Mouse (Mus musculus): ENCODE measurements around the gene Olfr461. TPM values are rescaled to one million over a fixed set of nuclear protein-coding genes. Genes with fewer than 3 reads are reported as not detected.

Gene Olfr461
- total and polyA plus RNA-seq, 3 experiments: not detected

GRCm38 (mm10) chr6:40594804-40595550, 40.1 kb upstream of the Olfr461 start:
- H3K4me1 ChIP-seq (ENCODE audit: control insufficient read depth in 1 of 2, insufficient read depth in 2 of 2, low read length in 2 of 2): peaks cover 3 to 5% of the 10 kb centered on the region in 2 experiments; a peak in 2 of 4 replicates
- H3K9me3 ChIP-seq (replicated peaks; ENCODE audit: insufficient read depth, low read length): no peaks in the 10 kb centered on the region
- no peak overlapping the region for H3K9ac ChIP-seq (ENCODE audit: control insufficient read depth, low read depth, low read length, poor library complexity, severe bottlenecking)
- peak; percentile 43 for DNase-seq (ENCODE audit: low read depth, low spot score)
- no peak overlapping the region for H3K4me3 ChIP-seq (ENCODE audit: control insufficient read depth in 1 of 2, insufficient read depth in 1 of 2, low read depth in 2 of 2, low read length in 2 of 2)
- peaks cover 0 to 8% of the 10 kb centered on the region in 2 experiments; a peak in 2 of 4 replicates for H3K36me3 ChIP-seq (ENCODE audit: control insufficient read depth in 1 of 2, insufficient read depth in 2 of 2, low read length in 2 of 2)
- no peaks in the 10 kb centered on the region for H3K27me3 ChIP-seq (ENCODE audit: control insufficient read depth in 1 of 2, insufficient read depth in 2 of 2, low read length in 2 of 2)
- peak overlapping the region; percentile 49; the same call in 1 of the 2 replicates for H3K27ac ChIP-seq (ENCODE audit: control insufficient read depth, low read depth, low read length)
- TF ChIP-seq NRF1 (IDR thresholded peaks at IDR 0.05; ENCODE audit: insufficient read depth, low read depth, low read length, poor library complexity, severe bottlenecking) (no peak), EP300 (IDR thresholded peaks at IDR 0.05; ENCODE audit: low read depth in 1 of 2, low read length in 2 of 2) (peak in 1 of 2 experiments; percentile 48; a peak in 2 of 4 replicates)
- H3K79me2 ChIP-seq (ENCODE audit: control insufficient read depth, insufficient read depth, low read length, poor library complexity): no peaks in the 10 kb centered on the region

GRCm38 (mm10) chr6:40588346-40588745, 33.5 kb upstream of the Olfr461 start:
- H3K9ac ChIP-seq (ENCODE audit: control insufficient read depth, low read depth, low read length, poor library complexity, severe bottlenecking): no peak overlapping the region
- TF ChIP-seq TBP (IDR thresholded peaks at IDR 0.05; ENCODE audit: low read depth, low read length): no peak
- no peak for TF ChIP-seq POLR2AphosphoS5 (IDR thresholded peaks at IDR 0.05; ENCODE audit: borderline replicate concordance, low read depth, low read length)
- TF ChIP-seq CTCF (IDR thresholded peaks at IDR 0.05 in 2 of 3, conservative IDR thresholded peaks at IDR 0.05 in 1 of 3; ENCODE audit: control insufficient read depth in 1 of 3, insufficient read depth in 1 of 3, low read depth in 2 of 3, low read length in 3 of 3, poor library complexity in 1 of 3, severe bottlenecking in 1 of 3): no peak
- no peak for TF ChIP-seq ZKSCAN1 (IDR thresholded peaks at IDR 0.05; ENCODE audit: low read depth, low read length)
- TF ChIP-seq HCFC1 (IDR thresholded peaks at IDR 0.05; ENCODE audit: low read depth, low read length): no peak
- no peak for TF ChIP-seq KAT2A (conservative IDR thresholded peaks at IDR 0.05; ENCODE audit: low read depth, low read length)
- TF ChIP-seq BHLHE40 (IDR thresholded peaks at IDR 0.05; ENCODE audit: borderline replicate concordance, low read depth, low read length): no peak
- no peak for TF ChIP-seq TAL1 (IDR thresholded peaks at IDR 0.05; ENCODE audit: low read length)
- TF ChIP-seq CHD1 (IDR thresholded peaks at IDR 0.05; ENCODE audit: low read depth, low read length): no peak
- TF ChIP-seq SMC3 (IDR thresholded peaks at IDR 0.05; ENCODE audit: low read depth, low read length): no peak

GRCm38 (mm10) chr6:40585645-40586044, 30.8 kb upstream of the Olfr461 start, which contains the start of gene Clec5a:
Gene Clec5a (minus strand): TSS chr6:40585821.
- Histone ChIP-seq H3K9me3 (replicated peaks; ENCODE audit: insufficient read depth, low read length) (no peaks in the 10 kb centered on the region), H3K79me2 (ENCODE audit: control insufficient read depth, insufficient read depth, low read length, poor library complexity) (no peaks in the 10 kb centered on the region), H3K27me3 (ENCODE audit: control insufficient read depth in 1 of 2, insufficient read depth in 2 of 2, low read length in 2 of 2) (no peaks in the 10 kb centered on the region), H3K27ac (ENCODE audit: control insufficient read depth, low read depth, low read length) (no peak within 1 kb of the TSS), H3K9ac (ENCODE audit: control insufficient read depth, low read depth, low read length, poor library complexity, severe bottlenecking) (no peak within 1 kb of the TSS), H3K4me1 (ENCODE audit: control insufficient read depth in 1 of 2, insufficient read depth in 2 of 2, low read length in 2 of 2) (no peaks in the 10 kb centered on the region), H3K4me3 (ENCODE audit: control insufficient read depth in 1 of 2, insufficient read depth in 1 of 2, low read depth in 2 of 2, low read length in 2 of 2) (no peak within 1 kb of the TSS), H3K36me3 (ENCODE audit: control insufficient read depth in 1 of 2, insufficient read depth in 2 of 2, low read length in 2 of 2) (no peaks in the 10 kb centered on the region)
- DNase-seq (ENCODE audit: low read depth, low spot score): peak; percentile 6
- TF ChIP-seq USF2 (IDR thresholded peaks at IDR 0.05; ENCODE audit: borderline replicate concordance in 1 of 2, insufficient read depth in 1 of 2, low read depth in 1 of 2, low read length in 2 of 2): no peak
- no peak for TF ChIP-seq MYB (IDR thresholded peaks at IDR 0.05; ENCODE audit: low read depth, low read length)
- no peak for TF ChIP-seq ETS1 (IDR thresholded peaks at IDR 0.05; ENCODE audit: low read depth, low read length)
- no peak for TF ChIP-seq MAX (IDR thresholded peaks at IDR 0.05; ENCODE audit: low read length)
- TF ChIP-seq E2F4 (IDR thresholded peaks at IDR 0.05; ENCODE audit: borderline replicate concordance, low read depth, low read length): no peak
- TF ChIP-seq ZC3H11A (IDR thresholded peaks at IDR 0.05; ENCODE audit: low read depth, low read length): no peak
- no peak for TF ChIP-seq CHD2 (IDR thresholded peaks at IDR 0.05; ENCODE audit: low read length)
- TF ChIP-seq MEF2A (IDR thresholded peaks at IDR 0.05; ENCODE audit: extremely low read depth, insufficient replicate concordance, low read depth, low read length, poor library complexity, severe bottlenecking): no peak
- TF ChIP-seq RCOR1 (IDR thresholded peaks at IDR 0.05; ENCODE audit: low read depth, low read length): no peak
- TF ChIP-seq RAD21 (IDR thresholded peaks at IDR 0.05; ENCODE audit: low read depth, low read length): no peak
- no peak for TF ChIP-seq ZNF384 (IDR thresholded peaks at IDR 0.05; ENCODE audit: low read depth, low read length)
- TF ChIP-seq USF1 (IDR thresholded peaks at IDR 0.05; ENCODE audit: low read depth, low read length): no peak
- no peak for TF ChIP-seq HCFC1 (IDR thresholded peaks at IDR 0.05; ENCODE audit: low read depth, low read length)
- TF ChIP-seq ZKSCAN1 (IDR thresholded peaks at IDR 0.05; ENCODE audit: low read depth, low read length): no peak
- TF ChIP-seq NELFE (IDR thresholded peaks at IDR 0.05; ENCODE audit: low read depth, low read length): no peak

More at GRCm38 (mm10) chr6:40588346-40588745, 33.5 kb upstream of the Olfr461 start:
- H3K4me3 ChIP-seq (ENCODE audit: control insufficient read depth in 1 of 2, insufficient read depth in 1 of 2, low read depth in 2 of 2, low read length in 2 of 2): no peak overlapping the region
- H3K27ac ChIP-seq (ENCODE audit: control insufficient read depth, low read depth, low read length): no peak overlapping the region
- no peak for DNase-seq (ENCODE audit: low read depth, low spot score)
- H3K9me3 ChIP-seq (replicated peaks; ENCODE audit: insufficient read depth, low read length): no peaks in the 10 kb centered on the region
- H3K36me3 ChIP-seq (ENCODE audit: control insufficient read depth in 1 of 2, insufficient read depth in 2 of 2, low read length in 2 of 2): no peaks in the 10 kb centered on the region
- no peaks in the 10 kb centered on the region for H3K79me2 ChIP-seq (ENCODE audit: control insufficient read depth, insufficient read depth, low read length, poor library complexity)
- H3K4me1 ChIP-seq (ENCODE audit: control insufficient read depth in 1 of 2, insufficient read depth in 2 of 2, low read length in 2 of 2): no peaks in the 10 kb centered on the region
- no peaks in the 10 kb centered on the region for H3K27me3 ChIP-seq (ENCODE audit: control insufficient read depth in 1 of 2, insufficient read depth in 2 of 2, low read length in 2 of 2)
